Mouse (Mus musculus): ENCODE data around the gene Cib3.

DNA sequence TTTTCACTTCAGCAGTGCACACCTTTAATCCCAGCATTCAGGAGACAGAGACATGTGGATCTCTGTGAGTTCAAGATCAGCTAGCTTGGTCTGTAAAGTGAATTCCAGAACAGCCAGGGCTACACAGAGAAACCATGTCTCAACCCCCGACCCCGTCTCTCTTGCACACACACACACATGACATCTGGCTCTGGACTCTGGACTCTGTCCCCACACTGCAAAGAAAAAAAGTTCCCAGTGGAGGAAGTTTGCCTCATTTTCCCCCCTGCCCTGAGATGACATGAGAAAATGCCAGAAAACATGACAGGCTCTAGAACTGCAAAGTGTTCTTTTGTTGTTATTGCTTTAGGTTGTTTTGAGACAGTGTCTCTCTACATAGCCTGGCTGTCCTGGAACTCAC is 47.2 kb upstream of the Cib3 start:
- TF ChIP-seq MYC (IDR thresholded peaks at IDR 0.05; ENCODE audit: low read depth, low read length) = no peak
- no peak for TF ChIP-seq CTCF (conservative IDR thresholded peaks at IDR 0.05 in 1 of 2, IDR thresholded peaks at IDR 0.05 in 1 of 2; ENCODE audit: low read depth in 2 of 2, low read length in 2 of 2)

All from CH12.LX (cell line).